Mouse (Mus musculus) brown adipose tissue, adult 24 weeks (tissue): ENCODE measurements at regions not wholly inside any gene's neighbourhood (a gene's known extent, or its start where the extent isn't known, plus 50 kb on each side); places are given as distances from the start of the nearest gene placed in this dataset.
"Not testable (repeated sequence)": the region's sequence is repeated elsewhere in the genome, so short reads cannot be mapped to it uniquely, and the experiment has no call there.

Source experiments
- H3K27ac ChIP-seq: fragments of 200-500 bp; replicated peaks from 2 replicates; pipeline ENCODE4 v1.5.1; 2012; ENCODE audit warnings: low read depth, mild to moderate bottlenecking, low read length
- H3K4me1 ChIP-seq: fragments of 200-500 bp; 2 replicates; pipeline ENCODE4 v1.6.1; 2012; ENCODE audit warnings: low read length, mixed read lengths; ENCODE audit not compliant: control insufficient read depth, insufficient read depth, insufficient read length
- H3K4me3 ChIP-seq: fragments of 200-500 bp; 2 replicates; pipeline ENCODE4 v1.5.1; 2012; ENCODE audit warnings: low read depth, mild to moderate bottlenecking, low read length, moderate library complexity; ENCODE audit not compliant: insufficient read depth

DNA sequence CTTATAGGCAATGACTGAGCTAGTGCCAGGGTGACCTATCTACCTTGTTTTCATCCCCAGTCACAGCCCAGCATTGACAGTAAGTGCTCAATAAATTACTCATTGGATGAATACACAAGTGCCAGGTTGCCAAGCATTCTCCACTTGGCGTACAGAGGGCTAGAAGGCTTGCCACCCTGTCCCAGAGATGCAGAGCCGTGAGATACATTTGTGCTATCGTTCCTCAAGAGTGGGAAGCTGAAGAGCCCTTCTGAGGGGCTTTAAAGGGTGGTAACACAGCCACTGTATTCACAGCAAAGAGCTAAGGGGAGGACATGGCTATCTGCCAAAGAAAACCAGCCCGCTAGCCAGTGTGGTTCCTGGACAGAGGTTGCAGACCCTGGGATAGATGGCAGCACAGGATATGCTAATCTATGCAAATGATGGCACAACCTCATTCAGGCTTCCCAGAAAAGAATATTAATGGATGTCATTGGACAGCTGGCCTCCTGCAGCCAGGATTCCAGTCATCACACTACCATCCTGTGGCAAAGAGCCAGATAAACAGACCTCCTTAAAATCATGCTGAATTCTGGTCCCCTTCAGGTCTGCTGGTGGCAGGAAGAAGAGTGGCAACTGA is 214.4 kb downstream of the Trim29 start:
- Histone ChIP-seq H3K27ac (no peak overlapping the region), H3K4me3 (no peak overlapping the region), H3K4me1 (no peaks in the 10 kb centered on the region)

- H3K27ac ChIP-seq: no peak overlapping the region
- no peaks in the 10 kb centered on the region for H3K4me1 ChIP-seq
Observed at GRCm38 (mm10) chr9:43532187-43532586, 211.6 kb upstream of the Nectin1 start.

DNA sequence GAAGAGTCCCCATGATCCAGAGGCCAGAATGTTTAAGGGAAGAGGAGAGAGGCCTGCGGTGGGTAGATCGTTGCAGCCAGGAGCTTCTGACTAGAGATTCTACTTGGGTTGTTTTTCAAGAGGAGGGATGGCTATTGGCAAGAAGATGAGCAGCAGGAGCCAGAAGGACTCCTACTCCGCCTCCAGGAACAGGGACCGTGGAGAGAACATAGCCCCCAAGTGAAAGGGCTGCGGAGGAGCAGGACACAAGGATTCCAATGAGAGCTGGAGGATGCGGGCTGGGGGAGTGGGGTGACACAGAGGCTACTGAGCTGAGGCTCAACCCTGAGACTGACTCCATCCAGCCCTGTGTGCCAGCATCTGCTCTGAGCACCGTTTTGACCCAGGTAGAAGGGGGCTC is 207.8 kb upstream of the Nectin1 start:
- peaks cover 1% of the 10 kb centered on the region for H3K4me1 ChIP-seq
- H3K4me3 ChIP-seq: no peak overlapping the region
- no peak overlapping the region for H3K27ac ChIP-seq

More at GRCm38 (mm10) chr9:43532187-43532586, 211.6 kb upstream of the Nectin1 start:
- H3K4me3 ChIP-seq: no peak overlapping the region

- Histone ChIP-seq H3K27ac (no peak overlapping the region), H3K4me3 (no peak overlapping the region), H3K4me1 (peaks cover 7% of the 10 kb centered on the region)
Observed at GRCm38 (mm10) chr9:43537121-43537520, 206.7 kb upstream of the Nectin1 start.

DNA sequence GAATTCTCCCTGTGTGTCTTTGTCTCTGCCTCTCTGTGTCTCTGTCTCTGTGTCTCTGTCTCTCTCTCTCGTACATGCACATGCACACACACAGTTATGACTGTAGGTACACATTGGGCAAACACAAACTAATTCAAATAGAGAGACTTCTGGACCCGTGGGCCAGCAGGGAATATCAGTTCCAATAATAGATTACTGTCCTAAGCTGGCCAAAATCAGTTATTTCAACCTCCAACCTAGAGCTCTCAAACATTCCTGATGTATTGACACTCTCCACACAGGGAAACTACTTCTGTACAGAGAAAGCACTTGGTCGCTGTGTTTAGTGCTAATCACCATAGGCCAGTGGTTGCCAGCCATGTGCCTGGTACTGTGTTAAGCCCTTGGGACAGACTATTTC is 203.7 kb upstream of the Nectin1 start:
- peaks cover 8% of the 10 kb centered on the region for H3K4me1 ChIP-seq
- H3K27ac ChIP-seq: no peak overlapping the region
- no peak overlapping the region for H3K4me3 ChIP-seq

GRCm38 (mm10) chr9:43541234-43541633 is 202.6 kb upstream of the Nectin1 start:
- Histone ChIP-seq H3K27ac (no peak overlapping the region), H3K4me3 (no peak overlapping the region), H3K4me1 (peaks cover 10% of the 10 kb centered on the region)

GRCm38 (mm10) chr9:43542077-43542654 is 201.6 kb upstream of the Nectin1 start:
- H3K4me3 ChIP-seq: no peak overlapping the region
- H3K4me1 ChIP-seq: peaks cover 10% of the 10 kb centered on the region
- no peak overlapping the region for H3K27ac ChIP-seq

DNA sequence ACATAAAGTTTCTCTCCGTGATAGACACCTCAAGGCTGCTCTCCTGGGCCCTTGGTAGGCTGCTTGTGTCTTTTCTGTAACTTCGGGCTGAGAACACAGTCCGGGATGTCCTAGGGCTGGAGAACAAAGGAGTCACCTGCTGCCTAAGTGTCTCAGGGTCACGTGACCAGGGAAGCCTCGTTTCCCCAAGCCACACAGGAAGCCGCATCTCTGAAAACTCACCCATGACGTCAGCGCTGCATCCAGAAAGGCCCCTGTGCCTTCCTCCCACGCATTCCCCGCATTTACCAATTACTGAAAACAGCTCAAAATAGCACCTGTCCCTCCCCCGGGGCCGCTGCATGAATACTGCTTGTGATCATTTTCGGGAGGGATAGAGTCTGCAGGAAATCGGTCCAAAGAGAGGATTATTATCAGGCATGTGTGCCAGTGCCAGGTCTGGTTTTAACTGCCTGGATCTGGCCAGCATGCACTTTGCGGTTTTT is 198.7 kb upstream of the Nectin1 start:
- Histone ChIP-seq H3K4me3 (no peak overlapping the region), H3K27ac (no peak overlapping the region), H3K4me1 (peaks cover 10% of the 10 kb centered on the region)

- no peak overlapping the region for H3K4me3 ChIP-seq
- 0 out of 2 replicates have a peak, but pooled peaks cover 3% of the 10 kb centered on the region for H3K4me1 ChIP-seq
- no peak overlapping the region for H3K27ac ChIP-seq
Observed at GRCm38 (mm10) chr9:43548883-43549282, 194.9 kb upstream of the Nectin1 start.

DNA sequence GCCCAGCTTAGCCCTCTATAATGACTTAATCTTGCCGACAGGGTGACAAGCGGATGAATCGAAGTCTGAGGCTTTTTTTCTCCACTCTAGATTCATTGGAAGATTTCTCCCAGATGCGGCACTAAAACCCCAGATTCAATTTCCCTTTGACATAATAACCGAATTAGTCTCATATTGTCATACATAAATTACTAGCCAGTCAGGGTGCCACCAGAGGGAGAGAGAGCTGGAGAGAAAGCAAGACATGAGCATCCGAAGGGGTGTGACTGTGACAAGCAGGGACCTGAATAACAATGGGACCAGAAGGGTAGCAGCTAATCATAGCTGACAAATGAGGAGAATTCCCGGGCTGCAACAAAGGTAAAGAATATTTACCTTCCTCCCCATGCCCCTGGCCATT is 194.5 kb upstream of the Nectin1 start:
- H3K4me1 ChIP-seq: 0 out of 2 replicates have a peak, but pooled peaks cover 3% of the 10 kb centered on the region
- no peak overlapping the region for H3K27ac ChIP-seq
- H3K4me3 ChIP-seq: no peak overlapping the region

- not testable (repeated sequence) for H3K27ac ChIP-seq, H3K4me1 ChIP-seq, H3K4me3 ChIP-seq
Observed at GRCm38 (mm10) chr9:43552758-43553157, 191.0 kb upstream of the Nectin1 start.

- no peaks in the 10 kb centered on the region for H3K4me1 ChIP-seq
- no peak overlapping the region for H3K4me3 ChIP-seq
- no peak overlapping the region for H3K27ac ChIP-seq
Observed at GRCm38 (mm10) chr9:43562016-43562415, 181.8 kb upstream of the Nectin1 start.

DNA sequence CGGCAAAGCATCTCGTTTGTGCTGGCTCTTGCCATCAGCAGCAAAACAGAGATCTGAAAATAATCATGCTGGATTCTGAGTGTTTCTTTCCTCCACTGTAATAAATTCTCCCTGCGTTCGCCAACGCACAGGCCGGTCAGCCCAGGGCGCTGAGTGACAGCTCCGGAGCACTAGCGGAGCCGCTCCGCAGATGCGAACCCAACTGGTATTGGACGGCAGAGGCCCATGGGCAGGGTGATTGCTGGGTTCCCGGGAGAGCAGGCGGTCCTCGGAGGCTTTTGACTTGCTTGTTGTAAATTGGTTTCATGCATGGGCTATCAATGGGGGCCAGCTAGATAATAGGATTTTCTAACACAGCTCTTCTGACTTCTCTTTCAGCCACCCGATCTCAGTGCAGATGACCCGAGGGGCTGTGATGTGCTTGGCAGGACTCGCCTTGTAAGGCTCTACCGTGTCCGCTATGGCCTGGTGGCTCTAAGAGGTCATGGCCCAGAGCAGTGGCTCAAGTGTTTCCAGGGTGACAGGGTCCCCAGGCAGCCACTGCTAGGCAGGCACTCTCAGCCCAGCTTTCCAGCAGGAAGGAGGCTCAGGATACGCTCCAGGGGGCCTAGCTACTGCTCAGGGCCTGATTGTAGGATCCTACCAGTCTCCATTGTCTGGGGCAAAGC is 179.4 kb upstream of the Nectin1 start:
- Histone ChIP-seq H3K4me1 (no peaks in the 10 kb centered on the region), H3K27ac (no peak overlapping the region), H3K4me3 (no peak overlapping the region)

- Histone ChIP-seq H3K4me1 (no peaks in the 10 kb centered on the region), H3K27ac (no peak overlapping the region), H3K4me3 (no peak overlapping the region)
Observed at GRCm38 (mm10) chr9:43568851-43569250, 174.9 kb upstream of the Nectin1 start.

DNA sequence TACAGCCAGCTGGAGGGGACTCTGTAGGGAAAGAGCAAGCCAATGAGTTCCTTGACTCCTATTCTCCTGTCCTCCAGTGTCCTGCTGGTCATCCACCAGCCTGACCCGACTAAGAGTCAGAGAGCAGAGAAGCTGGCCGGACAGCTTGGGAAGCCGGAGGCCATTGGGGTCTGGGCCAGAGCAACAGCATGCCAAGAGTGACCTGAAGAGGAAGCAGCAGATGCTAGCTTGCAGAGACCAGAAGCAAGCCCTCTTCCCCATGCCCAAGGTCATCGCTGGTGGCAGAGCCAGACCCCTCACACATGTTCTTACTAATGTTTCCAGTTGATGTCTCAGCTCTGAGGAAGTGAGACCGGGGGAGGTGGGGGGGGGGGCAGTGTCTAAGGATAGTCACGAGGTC is 172.7 kb upstream of the Nectin1 start:
- H3K4me1 ChIP-seq: no peaks in the 10 kb centered on the region
- no peak overlapping the region for H3K4me3 ChIP-seq
- no peak overlapping the region for H3K27ac ChIP-seq

DNA sequence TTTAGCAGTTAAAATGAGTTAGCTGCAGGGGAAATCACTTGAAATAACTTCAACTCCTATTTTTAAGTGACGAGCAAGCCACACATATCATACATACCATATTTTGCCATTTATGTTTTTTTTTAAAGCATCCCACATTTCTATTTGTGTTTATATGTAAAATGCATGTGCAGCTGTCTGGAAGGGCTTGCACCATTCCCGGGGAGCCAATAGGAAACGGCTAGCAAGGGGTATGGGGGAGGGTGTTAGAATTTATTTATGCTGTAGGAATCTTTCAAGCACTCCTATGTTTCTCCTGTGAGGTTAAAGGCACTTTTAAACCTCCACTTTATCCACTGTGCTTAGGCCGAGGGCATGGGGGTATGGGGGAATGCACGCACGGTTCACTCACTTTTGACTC is 168.1 kb upstream of the Nectin1 start:
- no peak overlapping the region for H3K27ac ChIP-seq
- no peak overlapping the region for H3K4me3 ChIP-seq
- H3K4me1 ChIP-seq: no peaks in the 10 kb centered on the region
